Mouse (Mus musculus) limb, embryonic 13.5 days (tissue): ENCODE data around the gene Trim2. TPM values are rescaled to one million over a fixed set of nuclear protein-coding genes. Genes with fewer than 3 reads are reported as not detected.

Experiments
- ATAC-seq: fragments of 200-750 bp; cut with Nextera tagmentation; 2 replicates; pipeline ENCODE4 v1.8.0; 2017; ENCODE audit warnings: low read depth, moderate number of reproducible peaks, moderate TSS enrichment; ENCODE audit not compliant: low FRiP score
- H3K27ac ChIP-seq: fragments of 300-500 bp; sonication (generic); 2 replicates; pipeline ENCODE4 v1.5.1; 2015; ENCODE audit warnings: inconsistent platforms, mild to moderate bottlenecking, moderate library complexity
- H3K27me3 ChIP-seq: fragments of 300-500 bp; sonication (generic); 2 replicates; pipeline ENCODE4 v1.6.1; 2015; ENCODE audit warnings: mild to moderate bottlenecking, inconsistent platforms
- H3K36me3 ChIP-seq: fragments of 300-500 bp; sonication (generic); 2 replicates; pipeline ENCODE4 v1.6.1; 2015; ENCODE audit warnings: inconsistent platforms, mild to moderate bottlenecking, moderate library complexity
- H3K4me1 ChIP-seq: fragments of 300-500 bp; sonication (generic); 2 replicates; pipeline ENCODE4 v1.6.1; 2015; ENCODE audit warnings: inconsistent platforms
- H3K4me2 ChIP-seq: fragments of 300-500 bp; sonication (generic); replicated peaks from 2 replicates; pipeline ENCODE4 v1.6.1; 2015; ENCODE audit warnings: inconsistent platforms, mild to moderate bottlenecking, moderate library complexity
- H3K4me3 ChIP-seq: fragments of 300-500 bp; sonication (generic); 2 replicates; pipeline ENCODE4 v1.5.1; 2015; ENCODE audit warnings: moderate library complexity, mild to moderate bottlenecking, inconsistent platforms
- H3K9ac ChIP-seq: fragments of 300-500 bp; sonication (generic); 2 replicates; pipeline ENCODE4 v1.6.1; 2015; ENCODE audit warnings: mild to moderate bottlenecking, inconsistent platforms
- H3K9me3 ChIP-seq: fragments of 300-500 bp; sonication (generic); 2 replicates; pipeline ENCODE4 v1.6.1; 2016; ENCODE audit warnings: inconsistent platforms
- WGBS: fragments of 180-500 bp; shearing (Covaris S2); methylation state at CpG from one replicate; pipeline ENCODE4 v1.1.7; 2015; 5-methylcytosine and 5-hydroxymethylcytosine counted together
- polyA plus RNA-seq: library from polyadenylated mRNA; unstranded; fragments of >200 nt; fragmentation: Nextera tagmentation; extraction: Ambion mirVana; gene quantifications from 2 replicates; pipeline ENCODE4 v1.2.1, GENCODE M21; 2015

Gene Trim2
- polyA plus RNA-seq, result 19.7 and 20.9 TPM in 2 replicates

GRCm38 (mm10) chr3:84306777-84307176 lies at the start of gene Trim2:
Gene Trim2, minus strand, starts transcription at chr3:84306877.
- Histone ChIP-seq H3K4me3 (no peak within 1 kb of the TSS), H3K9ac (no peak within 1 kb of the TSS), H3K27me3 (peaks cover 65% of the 10 kb centered on the region), H3K9me3 (no peaks in the 10 kb centered on the region), H3K27ac (no peak within 1 kb of the TSS), H3K4me2 (peak within 1 kb of the TSS; percentile 82), H3K36me3 (no peaks in the 10 kb centered on the region), H3K4me1 (peaks cover 23% of the 10 kb centered on the region)
- no peak for ATAC-seq
- WGBS, result 96% methylated on average over 3 of the region's 3 CpGs

- H3K36me3 ChIP-seq, result no peaks in the 10 kb centered on the region
- no peak for ATAC-seq
- H3K27me3 ChIP-seq, result no peaks in the 10 kb centered on the region
- no peak overlapping the region for H3K27ac ChIP-seq
- no peak overlapping the region for H3K4me3 ChIP-seq
- no peak overlapping the region for H3K4me2 ChIP-seq
- WGBS, result 51% methylated on average over 12 of the region's 12 CpGs
- H3K9ac ChIP-seq, result no peak overlapping the region
- no peaks in the 10 kb centered on the region for H3K4me1 ChIP-seq
- H3K9me3 ChIP-seq, result no peaks in the 10 kb centered on the region
These were observed 49.4 kb upstream of the Trim2 start for GRCm38 (mm10) chr3:84355930-84356689.

GRCm38 (mm10) chr3:84352353-84353034 lies 45.8 kb upstream of the Trim2 start:
- no peak overlapping the region for H3K4me2 ChIP-seq
- ATAC-seq, result no peak
- no peaks in the 10 kb centered on the region for H3K9me3 ChIP-seq
- no peak overlapping the region for H3K9ac ChIP-seq
- no peak overlapping the region for H3K27ac ChIP-seq
- 0 out of 2 replicates have a peak, but pooled peaks cover 4% of the 10 kb centered on the region for H3K4me1 ChIP-seq
- no peak overlapping the region for H3K4me3 ChIP-seq
- H3K27me3 ChIP-seq, result peaks cover 7% of the 10 kb centered on the region; the same call in 1 of the 2 replicates
- no peaks in the 10 kb centered on the region for H3K36me3 ChIP-seq
- 40% methylated on average over 5 of the region's 5 CpGs for WGBS

- WGBS, result 91% methylated on average over 6 of the region's 6 CpGs
- no peak overlapping the region for H3K9ac ChIP-seq
- no peak for ATAC-seq
- H3K4me3 ChIP-seq, result no peak overlapping the region
- H3K27ac ChIP-seq, result no peak overlapping the region
- no peaks in the 10 kb centered on the region for H3K36me3 ChIP-seq
- H3K9me3 ChIP-seq, result no peaks in the 10 kb centered on the region
- H3K4me2 ChIP-seq, result no peak overlapping the region
- H3K27me3 ChIP-seq, result peaks cover 13% of the 10 kb centered on the region; the same call in 1 of the 2 replicates
- peaks cover 21% of the 10 kb centered on the region for H3K4me1 ChIP-seq
These were observed 43.6 kb upstream of the Trim2 start for GRCm38 (mm10) chr3:84350311-84350710.

GRCm38 (mm10) chr3:84349771-84350170 lies 43.1 kb upstream of the Trim2 start:
- no peak overlapping the region for H3K27ac ChIP-seq
- H3K9me3 ChIP-seq, result no peaks in the 10 kb centered on the region
- no peak for ATAC-seq
- no peaks in the 10 kb centered on the region for H3K36me3 ChIP-seq
- H3K9ac ChIP-seq, result no peak overlapping the region
- H3K4me1 ChIP-seq, result peaks cover 24% of the 10 kb centered on the region
- 83% methylated on average over 10 of the region's 10 CpGs for WGBS
- H3K27me3 ChIP-seq, result peaks cover 13% of the 10 kb centered on the region; the same call in 1 of the 2 replicates
- H3K4me2 ChIP-seq, result no peak overlapping the region
- H3K4me3 ChIP-seq, result no peak overlapping the region

GRCm38 (mm10) chr3:84347426-84347825 lies 40.7 kb upstream of the Trim2 start:
- Histone ChIP-seq H3K27me3 (peaks cover 13% of the 10 kb centered on the region; the same call in 1 of the 2 replicates), H3K4me2 (no peak overlapping the region), H3K9me3 (no peaks in the 10 kb centered on the region), H3K36me3 (no peaks in the 10 kb centered on the region), H3K4me1 (peaks cover 24% of the 10 kb centered on the region), H3K4me3 (no peak overlapping the region), H3K9ac (no peak overlapping the region), H3K27ac (no peak overlapping the region)
- WGBS, result 69% methylated on average over 4 of the region's 4 CpGs
- no peak for ATAC-seq

GRCm38 (mm10) chr3:84346456-84347150 lies 39.9 kb upstream of the Trim2 start:
- Histone ChIP-seq H3K27ac (no peak overlapping the region), H3K27me3 (peaks cover 13% of the 10 kb centered on the region; the same call in 1 of the 2 replicates)

GRCm38 (mm10) chr3:84345646-84345980 lies 38.9 kb upstream of the Trim2 start:
- Histone ChIP-seq H3K9me3 (no peaks in the 10 kb centered on the region), H3K4me1 (peaks cover 24% of the 10 kb centered on the region), H3K4me3 (peak overlapping the region; percentile 42), H3K4me2 (peak overlapping the region; percentile 74), H3K9ac (no peak overlapping the region), H3K27ac (no peak overlapping the region), H3K27me3 (peaks cover 13% of the 10 kb centered on the region; the same call in 1 of the 2 replicates), H3K36me3 (no peaks in the 10 kb centered on the region)
- no peak for ATAC-seq
- WGBS, result 39% methylated on average over 6 of the region's 6 CpGs

More at GRCm38 (mm10) chr3:84346456-84347150, 39.9 kb upstream of the Trim2 start:
- ATAC-seq, result no peak
- Histone ChIP-seq H3K4me2 (no peak overlapping the region), H3K9ac (no peak overlapping the region), H3K36me3 (no peaks in the 10 kb centered on the region), H3K4me1 (peaks cover 24% of the 10 kb centered on the region), H3K9me3 (no peaks in the 10 kb centered on the region), H3K4me3 (no peak overlapping the region)
- 15% methylated on average over 10 of the region's 10 CpGs for WGBS

GRCm38 (mm10) chr3:84344725-84345645 lies 38.3 kb upstream of the Trim2 start:
- ATAC-seq, result peak; percentile 44; the same call in 1 of the 2 replicates
- peak overlapping the region; percentile 50; the same call in 1 of the 2 replicates for H3K9ac ChIP-seq
- H3K9me3 ChIP-seq, result no peaks in the 10 kb centered on the region
- H3K4me2 ChIP-seq, result peak overlapping the region; percentile 74
- peaks cover 13% of the 10 kb centered on the region; the same call in 1 of the 2 replicates for H3K27me3 ChIP-seq
- no peak overlapping the region for H3K27ac ChIP-seq
- H3K36me3 ChIP-seq, result no peaks in the 10 kb centered on the region
- WGBS, result 9% methylated on average over 28 of the region's 28 CpGs
- H3K4me1 ChIP-seq, result peaks cover 24% of the 10 kb centered on the region
- peak overlapping the region; percentile 42 for H3K4me3 ChIP-seq

GRCm38 (mm10) chr3:84343101-84343500 lies 36.4 kb upstream of the Trim2 start:
- Histone ChIP-seq H3K4me1 (peaks cover 24% of the 10 kb centered on the region), H3K9ac (no peak overlapping the region), H3K27me3 (peaks cover 12% of the 10 kb centered on the region; the same call in 1 of the 2 replicates), H3K9me3 (no peaks in the 10 kb centered on the region), H3K4me2 (no peak overlapping the region), H3K36me3 (no peaks in the 10 kb centered on the region), H3K4me3 (no peak overlapping the region), H3K27ac (no peak overlapping the region)
- ATAC-seq, result no peak
- WGBS, result 91% methylated on average over 9 of the region's 9 CpGs

GRCm38 (mm10) chr3:84341811-84342210 lies 35.1 kb upstream of the Trim2 start:
- no peaks in the 10 kb centered on the region for H3K36me3 ChIP-seq
- WGBS, result 47% methylated on average over 7 of the region's 7 CpGs
- H3K9ac ChIP-seq, result no peak overlapping the region
- H3K4me3 ChIP-seq, result no peak overlapping the region
- no peaks in the 10 kb centered on the region for H3K9me3 ChIP-seq
- 0 out of 2 replicates have a peak, but pooled peaks cover 2% of the 10 kb centered on the region for H3K27me3 ChIP-seq
- H3K27ac ChIP-seq, result no peak overlapping the region
- H3K4me1 ChIP-seq, result peaks cover 14% of the 10 kb centered on the region
- no peak for ATAC-seq
- no peak overlapping the region for H3K4me2 ChIP-seq
